ENCODE assay signal across 19 mouse cellular contexts in genomic region chr14:34232340-34232739, GRCm38 (mm10). TPM values are rescaled to one million over a fixed set of nuclear protein-coding genes. Genes with fewer than 3 reads are reported as not detected.
"Had no signal": no experiment of that assay in that cellular context is flagged by ENCODE, and none has a peak within 500 bp of the region (broad histone marks: within the 10 kb centered on the region; RNA-seq: fewer than 3 reads in every experiment).

No protein-coding gene starts in this region.

- H3K27me3 ChIP-seq: lung, embryonic 15.5 days; megakaryocyte, embryonic 14.5 days; midbrain, embryonic 13.5 days; midbrain, embryonic 15.5 days; neural tube, embryonic 12.5 days; stomach, embryonic 15.5 days had no signal

- H3K4me3 ChIP-seq: lung, embryonic 15.5 days; megakaryocyte, embryonic 14.5 days; midbrain, embryonic 13.5 days; midbrain, embryonic 15.5 days; neural tube, embryonic 12.5 days; stomach, embryonic 15.5 days had no signal

- H3K36me3 ChIP-seq: lung, embryonic 15.5 days; midbrain, embryonic 13.5 days; midbrain, embryonic 15.5 days; neural tube, embryonic 12.5 days; stomach, embryonic 15.5 days had no signal

- H3K4me1 ChIP-seq: lung, embryonic 15.5 days; megakaryocyte, embryonic 14.5 days; neural tube, embryonic 12.5 days had no signal

- DNase-seq: liver, postnatal 0 days; lung, adult 2 months; lung, postnatal 14 days; lung, postnatal 36 days; right cerebral cortex, postnatal 14 days; thymus, adult 2 months; thymus, postnatal 14 days; thymus, postnatal 4 days had no signal

- H3K9ac ChIP-seq: liver, postnatal 0 days; lung, embryonic 15.5 days; midbrain, embryonic 13.5 days; midbrain, embryonic 15.5 days; neural tube, embryonic 12.5 days; stomach, embryonic 15.5 days had no signal

- H3K27ac ChIP-seq: lung, embryonic 15.5 days; macrophage; midbrain, embryonic 13.5 days; midbrain, embryonic 15.5 days; neural tube, embryonic 12.5 days; stomach, embryonic 15.5 days; stomach, postnatal 0 days had no signal

RNA-seq across cellular contexts. Expression of gene Syt15, which starts 12.9 kb away (rescaled TPM):
- total RNA-seq: megakaryocyte progenitor cell, adult 5-6 weeks; monocyte, adult 5-6 weeks; neutrophil, adult 5-6 weeks had no signal
- polyA plus RNA-seq: macrophage had no signal

RNA-seq across cellular contexts. Expression of gene Gprin2, which starts 30.9 kb away (rescaled TPM):
- total RNA-seq: megakaryocyte progenitor cell, adult 5-6 weeks; monocyte, adult 5-6 weeks; neutrophil, adult 5-6 weeks had no signal
- polyA plus RNA-seq: macrophage had no signal
